Mouse (Mus musculus): ENCODE data around the gene Ddx1. TPM values are rescaled to one million over a fixed set of nuclear protein-coding genes. Genes with fewer than 3 reads are reported as not detected.

The Ddx1 gene
- polyA plus RNA-seq, 1 experiment from 2014 or later, result 108 TPM

- no peaks in the 10 kb centered on the region for H3K27me3 ChIP-seq (replicated peaks)
- ATAC-seq, result peak; percentile 51; the same call in 1 of the 2 replicates
- 56% methylated on average over 3 of the region's 3 CpGs for WGBS (ENCODE audit: insufficient replicate concordance)
- no peak overlapping the region for H3K4me2 ChIP-seq
- H3K36me3 ChIP-seq, result peaks cover 33% of the 10 kb centered on the region
- H3K9me3 ChIP-seq (replicated peaks), result no peaks in the 10 kb centered on the region
- H3K27ac ChIP-seq, result peak overlapping the region; percentile 46; the same call in 1 of the 2 replicates
- no peak overlapping the region for H3K4me3 ChIP-seq
- H3K4me1 ChIP-seq, result peaks cover 6% of the 10 kb centered on the region
- no peak overlapping the region for H3K9ac ChIP-seq
Observed at GRCm38 (mm10) chr12:13217568-13217967, 31.4 kb downstream of the Ddx1 start.

- 59% methylated on average over 5 of the region's 5 CpGs for WGBS (ENCODE audit: insufficient replicate concordance)
- H3K27ac ChIP-seq, result no peak overlapping the region
Observed at GRCm38 (mm10) chr12:13216501-13217103, 32.4 kb downstream of the Ddx1 start.

DNA sequence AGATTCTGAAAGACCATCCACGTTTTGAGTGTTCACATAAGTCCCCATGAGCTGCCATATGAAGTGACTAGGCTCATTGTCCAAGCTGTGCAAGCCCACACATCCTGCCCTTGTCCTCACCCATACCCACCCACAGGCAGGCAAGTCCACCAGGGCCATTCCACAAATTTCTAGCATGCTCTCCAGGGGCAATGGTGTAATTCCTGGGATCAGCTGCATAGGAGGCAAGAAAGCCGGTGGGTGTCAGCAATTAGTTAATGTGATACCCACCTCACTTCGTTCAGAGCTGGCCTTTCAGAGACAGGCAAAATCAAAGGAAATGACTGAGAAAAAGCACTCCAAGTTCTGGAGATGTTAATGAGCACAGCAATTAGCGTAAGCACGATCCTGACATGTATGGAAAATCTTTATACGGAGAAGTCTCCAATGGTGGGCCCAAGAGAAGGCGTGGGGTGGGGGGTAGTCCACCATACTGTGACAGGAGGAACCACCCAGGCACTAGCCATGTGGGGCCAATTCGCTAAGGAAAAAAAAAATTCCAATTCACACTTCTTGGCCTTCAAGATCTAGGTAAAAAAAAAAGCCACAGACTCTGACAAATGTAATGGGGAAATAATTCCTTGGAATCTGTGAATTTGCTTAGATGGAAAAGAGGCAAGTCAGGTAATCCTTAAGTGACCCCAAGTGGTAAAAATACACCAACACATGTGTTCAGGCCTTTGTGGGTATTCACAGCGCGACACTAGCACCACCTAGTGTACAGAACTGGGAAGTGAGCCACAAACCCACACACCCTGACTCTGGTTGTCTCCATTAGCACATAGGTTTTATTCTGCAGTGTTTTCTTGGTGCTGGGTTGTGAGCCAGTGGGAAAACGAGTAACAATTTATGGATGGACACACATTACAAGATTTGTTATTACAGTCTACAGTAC lies 34.4 kb downstream of the Ddx1 start:
- Histone ChIP-seq H3K4me3 (no peak overlapping the region), H3K9ac (no peak overlapping the region), H3K36me3 (peaks cover 22% of the 10 kb centered on the region), H3K27me3 (replicated peaks) (no peaks in the 10 kb centered on the region), H3K9me3 (replicated peaks) (no peaks in the 10 kb centered on the region), H3K4me1 (peaks cover 6% of the 10 kb centered on the region), H3K27ac (no peak overlapping the region), H3K4me2 (no peak overlapping the region)
- peak; percentile 62; the same call in 1 of the 2 replicates for ATAC-seq
- WGBS (ENCODE audit: insufficient replicate concordance), result 37% methylated on average over 11 of the region's 11 CpGs

More at GRCm38 (mm10) chr12:13216501-13217103, 32.4 kb downstream of the Ddx1 start:
- no peaks in the 10 kb centered on the region for H3K27me3 ChIP-seq (replicated peaks)
- no peaks in the 10 kb centered on the region for H3K9me3 ChIP-seq (replicated peaks)
- no peak overlapping the region for H3K9ac ChIP-seq
- peaks cover 33% of the 10 kb centered on the region for H3K36me3 ChIP-seq
- no peak for ATAC-seq
- H3K4me1 ChIP-seq, result peaks cover 6% of the 10 kb centered on the region
- no peak overlapping the region for H3K4me3 ChIP-seq
- H3K4me2 ChIP-seq, result no peak overlapping the region

GRCm38 (mm10) chr12:13211746-13212482 lies 37.1 kb downstream of the Ddx1 start:
- no peak overlapping the region for H3K4me3 ChIP-seq
- H3K9ac ChIP-seq, result no peak overlapping the region
- no peaks in the 10 kb centered on the region for H3K36me3 ChIP-seq
- no peaks in the 10 kb centered on the region for H3K9me3 ChIP-seq (replicated peaks)
- H3K27me3 ChIP-seq (replicated peaks), result no peaks in the 10 kb centered on the region
- no peak overlapping the region for H3K4me2 ChIP-seq
- H3K27ac ChIP-seq, result no peak overlapping the region
- no peak for ATAC-seq
- H3K4me1 ChIP-seq, result no peaks in the 10 kb centered on the region
- WGBS (ENCODE audit: insufficient replicate concordance), result 49% methylated on average over 11 of the region's 11 CpGs

DNA sequence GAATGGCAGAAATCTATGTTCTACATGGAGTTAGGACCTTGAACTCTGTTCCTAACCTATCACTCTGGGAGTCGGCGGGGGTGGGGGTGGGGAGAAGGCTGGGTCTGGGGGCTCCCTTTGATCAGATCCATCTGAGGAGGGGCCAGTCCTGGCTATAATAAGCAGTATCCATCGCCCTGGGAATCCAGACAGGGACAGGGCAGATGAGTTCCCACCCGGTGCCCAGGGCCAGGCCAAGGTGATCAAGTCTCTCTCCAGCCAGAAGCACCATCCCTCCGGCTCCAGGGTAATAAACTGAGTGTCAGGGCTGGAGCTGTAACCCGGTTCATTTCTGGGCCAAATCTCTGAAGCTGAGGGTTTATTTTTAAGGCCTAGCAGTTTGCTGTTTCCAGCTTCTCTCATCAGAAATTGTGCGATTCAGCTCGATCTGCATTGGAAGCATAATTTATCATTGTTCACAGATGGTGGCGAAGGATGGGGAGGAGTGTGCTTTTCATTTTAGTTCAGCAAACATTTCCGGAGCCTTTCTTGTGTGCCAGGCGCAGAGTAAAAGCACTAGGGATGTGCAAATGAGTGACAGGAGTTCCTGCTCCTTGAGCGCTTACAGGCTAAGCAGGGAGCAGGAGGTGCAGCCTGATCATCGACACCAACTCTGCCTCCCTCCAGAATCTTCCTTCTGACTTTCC lies 39.2 kb downstream of the Ddx1 start:
- Histone ChIP-seq H3K4me2 (no peak overlapping the region), H3K4me1 (no peaks in the 10 kb centered on the region)

GRCm38 (mm10) chr12:13208983-13209451 lies 40.0 kb downstream of the Ddx1 start:
- Histone ChIP-seq H3K4me1 (no peaks in the 10 kb centered on the region), H3K27ac (no peak overlapping the region), H3K9ac (no peak overlapping the region), H3K4me2 (no peak overlapping the region), H3K36me3 (no peaks in the 10 kb centered on the region), H3K9me3 (replicated peaks) (no peaks in the 10 kb centered on the region), H3K27me3 (replicated peaks) (no peaks in the 10 kb centered on the region), H3K4me3 (no peak overlapping the region)
- no peak for ATAC-seq
- 74% methylated on average over 11 of the region's 11 CpGs for WGBS (ENCODE audit: insufficient replicate concordance)

More for the DNA sequence above, 39.2 kb downstream of the Ddx1 start:
- WGBS (ENCODE audit: insufficient replicate concordance), result 66% methylated on average over 13 of the region's 13 CpGs
- Histone ChIP-seq H3K27ac (no peak overlapping the region), H3K9ac (no peak overlapping the region), H3K9me3 (replicated peaks) (no peaks in the 10 kb centered on the region), H3K4me3 (no peak overlapping the region), H3K36me3 (no peaks in the 10 kb centered on the region), H3K27me3 (replicated peaks) (no peaks in the 10 kb centered on the region)
- ATAC-seq, result no peak

- no peak for ATAC-seq
- no peak overlapping the region for H3K4me3 ChIP-seq
- no peak overlapping the region for H3K4me2 ChIP-seq
- no peaks in the 10 kb centered on the region for H3K27me3 ChIP-seq (replicated peaks)
- H3K36me3 ChIP-seq, result no peaks in the 10 kb centered on the region
- H3K4me1 ChIP-seq, result no peaks in the 10 kb centered on the region
- H3K27ac ChIP-seq, result no peak overlapping the region
- WGBS (ENCODE audit: insufficient replicate concordance), result 79% methylated on average over 1 of the region's 1 CpGs
- H3K9ac ChIP-seq, result no peak overlapping the region
- H3K9me3 ChIP-seq (replicated peaks), result no peaks in the 10 kb centered on the region
Observed at GRCm38 (mm10) chr12:13208517-13208916, 40.5 kb downstream of the Ddx1 start.

- Histone ChIP-seq H3K4me3 (no peak overlapping the region), H3K9me3 (replicated peaks) (no peaks in the 10 kb centered on the region), H3K4me1 (no peaks in the 10 kb centered on the region), H3K9ac (no peak overlapping the region), H3K4me2 (no peak overlapping the region), H3K27me3 (replicated peaks) (no peaks in the 10 kb centered on the region), H3K36me3 (no peaks in the 10 kb centered on the region), H3K27ac (no peak overlapping the region)
- ATAC-seq, result no peak
- WGBS (ENCODE audit: insufficient replicate concordance), result 62% methylated on average over 8 of the region's 8 CpGs
Observed at GRCm38 (mm10) chr12:13207099-13207498, 41.9 kb downstream of the Ddx1 start.

DNA sequence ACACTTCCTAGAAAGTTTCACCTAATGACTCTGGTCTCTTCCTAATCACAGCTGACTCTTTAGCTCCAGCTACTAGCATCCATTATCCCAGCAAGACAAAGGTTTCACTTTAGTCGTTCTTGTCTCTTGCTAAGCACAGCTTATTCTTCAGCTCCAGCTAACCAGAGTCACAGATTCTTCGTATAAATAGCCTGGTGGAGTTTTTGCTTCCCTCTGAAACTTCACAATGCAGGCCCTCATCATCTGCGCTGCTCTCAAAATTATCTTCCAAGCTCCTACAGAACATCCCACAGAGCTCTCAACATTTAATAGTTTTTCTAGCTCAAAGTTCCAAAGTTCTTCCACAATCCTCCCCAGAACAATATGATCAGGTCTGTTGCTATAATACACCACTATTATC lies 43.3 kb downstream of the Ddx1 start:
- 63% methylated on average over 3 of the region's 3 CpGs for WGBS (ENCODE audit: insufficient replicate concordance)
- no peak overlapping the region for H3K27ac ChIP-seq

DNA sequence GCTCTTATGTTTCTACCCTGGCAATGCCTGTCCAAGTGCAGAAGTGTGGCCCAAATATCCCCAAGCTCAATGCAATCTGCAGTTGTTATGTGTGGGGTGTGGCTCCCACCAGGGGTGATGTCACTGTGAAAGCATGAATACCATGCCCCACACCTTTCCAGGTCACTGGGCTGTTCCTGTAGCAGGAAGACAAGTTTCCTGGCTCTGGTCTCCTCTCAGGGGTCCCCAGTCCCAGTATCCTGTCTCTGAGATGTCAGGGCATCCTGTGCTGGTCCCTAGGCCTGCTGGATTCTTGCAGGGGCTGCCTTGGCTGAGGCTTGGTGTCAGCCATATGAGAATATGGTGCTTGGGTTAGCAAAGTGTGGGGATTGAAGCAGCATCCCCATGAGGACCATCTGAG lies 46.7 kb downstream of the Ddx1 start:
- H3K27me3 ChIP-seq (replicated peaks), result no peaks in the 10 kb centered on the region
- no peak overlapping the region for H3K4me3 ChIP-seq
- H3K36me3 ChIP-seq, result no peaks in the 10 kb centered on the region
- peaks cover 8% of the 10 kb centered on the region; the same call in 1 of the 2 replicates for H3K4me1 ChIP-seq
- H3K9me3 ChIP-seq (replicated peaks), result no peaks in the 10 kb centered on the region
- H3K27ac ChIP-seq, result no peak overlapping the region
- ATAC-seq, result no peak
- no peak overlapping the region for H3K4me2 ChIP-seq
- no peak overlapping the region for H3K9ac ChIP-seq

More for the DNA sequence above, 43.3 kb downstream of the Ddx1 start:
- no peak for ATAC-seq
- Histone ChIP-seq H3K9ac (no peak overlapping the region), H3K4me2 (no peak overlapping the region), H3K9me3 (replicated peaks) (no peaks in the 10 kb centered on the region), H3K4me3 (no peak overlapping the region), H3K4me1 (peaks cover 8% of the 10 kb centered on the region; the same call in 1 of the 2 replicates), H3K27me3 (replicated peaks) (no peaks in the 10 kb centered on the region), H3K36me3 (no peaks in the 10 kb centered on the region)

GRCm38 (mm10) chr12:13200576-13200975 lies 48.4 kb downstream of the Ddx1 start:
- peaks cover 8% of the 10 kb centered on the region; the same call in 1 of the 2 replicates for H3K4me1 ChIP-seq
- 66% methylated on average over 6 of the region's 6 CpGs for WGBS (ENCODE audit: insufficient replicate concordance)

More at GRCm38 (mm10) chr12:13200576-13200975, 48.4 kb downstream of the Ddx1 start:
- ATAC-seq, result no peak
- H3K27ac ChIP-seq, result no peak overlapping the region
- H3K27me3 ChIP-seq (replicated peaks), result no peaks in the 10 kb centered on the region
- H3K4me3 ChIP-seq, result no peak overlapping the region
- H3K36me3 ChIP-seq, result no peaks in the 10 kb centered on the region
- H3K9me3 ChIP-seq (replicated peaks), result no peaks in the 10 kb centered on the region
- no peak overlapping the region for H3K4me2 ChIP-seq
- no peak overlapping the region for H3K9ac ChIP-seq

Measured in liver, embryonic 12.5 days (tissue).